Mouse (Mus musculus): ENCODE measurements around the gene Dennd4a.

Gene Dennd4a

DNA sequence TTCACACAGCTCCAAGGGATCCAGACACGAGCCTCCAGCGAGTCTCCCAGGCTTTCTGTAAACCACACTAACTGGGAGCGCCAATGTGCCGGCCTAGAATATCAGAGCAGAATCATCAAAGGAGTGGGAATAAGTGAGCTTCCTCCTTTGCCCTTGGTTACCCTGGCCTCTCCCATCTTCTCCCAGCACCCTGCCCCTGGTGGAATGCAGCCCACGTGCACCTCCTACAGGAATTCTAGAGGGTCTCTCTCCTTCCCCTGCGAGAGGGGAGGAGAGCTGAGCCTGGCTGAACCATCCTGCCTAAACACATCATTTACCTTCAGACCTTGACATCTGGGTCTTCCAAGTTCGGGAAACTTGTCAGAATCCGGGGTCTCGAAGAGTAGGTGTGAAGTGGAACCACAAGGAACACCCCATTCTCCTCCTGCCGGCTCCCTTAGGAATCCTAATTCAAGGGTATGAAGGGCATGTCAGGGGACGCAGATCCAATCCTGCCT is 140.1 kb downstream of the Dennd4a start, which contains the start of gene Slc24a1:
TSS of gene Slc24a1 (minus strand) at position 447 of the 497 bp plus-strand sequence.
- in situ Hi-C loops (cut with MboI, MseI): no loop called here

DNA sequence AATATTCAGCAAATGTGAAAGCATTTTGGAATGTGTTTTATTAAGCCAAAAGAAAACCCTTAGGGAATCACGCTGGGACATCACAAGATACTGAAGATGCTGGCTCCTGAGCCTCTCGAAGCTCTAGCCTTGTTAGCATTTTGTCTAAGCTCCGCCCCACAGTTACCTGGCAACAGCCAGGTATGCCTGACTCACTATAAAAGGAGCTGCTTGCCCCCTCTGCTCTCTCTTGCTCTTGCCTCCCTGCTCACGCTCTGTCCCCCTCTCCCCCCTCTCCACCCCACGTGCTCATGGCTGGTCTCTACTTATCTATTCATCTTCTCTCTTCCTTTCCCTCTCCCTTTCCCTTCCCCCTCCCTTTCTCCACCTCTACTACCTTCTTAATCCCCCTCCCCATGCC is 140.9 kb downstream of the Dennd4a start:
- in situ Hi-C loops (cut with MboI, MseI): no loop called here

- in situ Hi-C loops (cut with MboI, MseI): no loop called here
Measured at GRCm38 (mm10) chr9:64953190-64953589, 142.1 kb downstream of the Dennd4a start.

DNA sequence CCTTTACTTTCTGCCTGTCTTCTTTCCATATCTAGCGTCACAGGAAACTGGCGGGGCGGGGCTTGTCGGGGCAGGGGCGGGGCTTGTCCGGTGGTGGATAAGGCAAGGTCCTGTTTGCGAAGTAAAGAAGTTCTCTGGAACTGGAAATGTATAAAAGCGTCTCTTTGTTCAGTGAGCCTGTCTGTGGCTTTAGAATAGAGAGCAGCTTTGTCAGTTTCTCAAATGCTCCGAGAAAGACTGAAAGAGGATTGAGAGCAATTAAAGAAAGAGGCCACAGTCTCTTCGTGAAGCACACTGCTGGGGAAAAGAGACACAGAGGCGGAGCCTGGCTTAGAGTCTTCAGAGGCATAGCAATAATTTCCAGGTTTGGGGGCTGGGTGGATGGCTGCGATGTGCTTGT is 145.2 kb downstream of the Dennd4a start:
- in situ Hi-C loops (cut with MboI, MseI): no loop called here

DNA sequence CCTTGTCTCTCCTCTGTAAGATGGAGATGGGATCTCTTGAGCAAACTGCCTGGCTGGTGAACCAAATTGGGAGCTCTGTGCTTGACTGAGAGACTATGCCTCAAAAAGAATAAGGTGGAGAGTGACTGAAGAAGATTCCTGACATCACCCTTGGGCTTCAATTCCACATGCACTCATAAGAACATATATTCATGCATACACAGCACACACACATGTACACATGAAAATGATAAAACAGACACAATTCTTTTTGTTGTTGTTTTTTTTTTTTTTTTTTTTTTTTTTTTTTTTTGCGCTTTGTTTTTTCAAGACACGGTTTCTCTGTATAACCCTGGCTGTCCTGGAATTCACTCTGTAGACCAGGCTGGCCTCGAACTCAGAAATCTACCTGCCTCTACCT is 146.1 kb downstream of the Dennd4a start:
- in situ Hi-C loops (cut with MboI, MseI): no loop called here

DNA sequence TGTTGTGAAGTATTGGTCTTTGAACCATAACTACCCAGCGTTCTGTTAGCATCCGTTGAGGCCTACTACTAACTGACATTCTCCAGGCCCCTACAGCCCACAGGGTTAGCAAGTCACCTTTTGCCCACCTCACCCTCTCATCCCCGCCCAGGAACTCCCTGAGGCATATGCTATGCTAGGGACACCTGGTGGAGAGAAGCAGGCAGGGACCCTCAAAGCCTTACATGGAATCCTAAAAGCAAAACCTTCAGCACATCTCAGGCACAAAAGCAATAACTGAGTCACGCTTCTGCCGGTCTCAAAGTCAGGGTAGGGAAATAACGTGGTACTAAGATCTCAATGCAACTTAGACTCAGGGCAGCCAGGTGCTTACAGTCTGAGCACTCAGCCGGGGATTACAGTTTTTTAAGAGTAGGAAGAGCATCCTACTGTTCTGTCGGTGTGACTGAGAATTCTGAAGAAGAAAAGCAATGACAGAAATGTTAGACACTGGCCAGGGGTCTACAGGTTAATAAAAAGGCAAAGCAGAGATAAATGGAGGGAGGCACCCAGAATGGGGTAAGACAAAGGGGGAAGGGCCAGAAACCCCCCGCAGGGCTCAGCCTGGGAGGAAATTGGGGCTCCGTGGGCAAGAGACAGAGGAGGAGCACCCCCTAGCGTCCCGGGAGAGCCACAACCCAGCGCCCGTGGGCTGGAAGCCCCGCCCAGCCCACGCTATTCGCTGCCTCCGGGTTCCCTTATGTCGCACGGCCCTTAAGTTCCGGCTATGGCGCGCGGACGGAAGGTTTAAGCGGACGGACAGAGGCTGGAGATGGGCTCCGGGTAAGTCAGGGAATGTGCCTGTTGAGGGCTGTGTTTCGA is 149.2 kb downstream of the Dennd4a start, which contains the start of gene Ints14:
TSS of gene Ints14 (plus strand) at position 789 of the 861 bp plus-strand sequence.
- in situ Hi-C loops (cut with MboI, MseI): no loop called here

DNA sequence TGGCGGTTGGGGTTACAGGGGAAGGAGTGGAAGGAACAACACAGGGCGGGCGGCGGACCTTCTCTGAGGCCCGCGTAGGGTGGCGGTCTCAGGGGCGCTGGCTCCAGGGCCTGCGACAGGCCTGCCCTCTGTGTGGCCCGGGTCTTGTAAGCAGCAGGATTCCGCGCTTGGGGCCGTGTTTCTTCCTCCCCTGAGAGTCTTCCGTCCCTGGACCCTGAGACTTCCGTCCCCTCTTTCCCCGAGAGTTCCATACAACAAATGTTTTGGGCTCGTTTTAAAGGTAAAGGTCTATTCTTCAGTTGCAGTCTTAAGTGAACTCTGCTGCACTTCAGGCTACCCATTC is 149.8 kb downstream of the Dennd4a start:
- in situ Hi-C loops (cut with MboI, MseI): no loop called here

Data from T-helper 1 cell (primary cell).